Mouse (Mus musculus) yolk sac, embryonic 10.5 days (tissue): ENCODE results near the gene Coq10a.

ENCODE experiments used
- DNase-seq: peaks from one replicate; pipeline ENCODE4 v3.0.0-alpha.2; 2017; ENCODE audit warnings: low spot score

The Coq10a gene

DNA sequence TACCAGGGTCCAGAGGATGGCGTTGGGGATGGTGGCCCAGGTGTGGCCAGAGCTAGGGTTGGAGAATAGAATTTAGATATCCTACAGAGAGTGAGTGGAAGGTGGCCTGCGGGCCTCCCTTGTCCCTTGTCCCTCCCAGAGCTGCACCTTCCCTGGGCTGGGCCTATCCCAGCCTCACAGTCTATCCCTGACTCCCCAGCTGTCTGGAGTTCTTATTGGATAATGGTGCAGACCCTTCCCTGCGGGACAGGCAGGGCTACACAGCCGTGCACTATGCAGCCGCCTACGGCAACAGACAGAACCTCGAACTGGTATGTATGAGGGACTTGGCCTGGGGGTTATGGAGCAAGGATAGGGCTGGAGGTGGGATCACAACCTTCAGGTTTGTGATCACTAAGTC is 17.1 kb upstream of the Coq10a start:
- no peak for DNase-seq

GRCm38 (mm10) chr10:128382482-128382881 is 13.7 kb upstream of the Coq10a start:
- peak; percentile 59 for DNase-seq

GRCm38 (mm10) chr10:128380565-128380964 is 11.8 kb upstream of the Coq10a start:
- DNase-seq = no peak

DNA sequence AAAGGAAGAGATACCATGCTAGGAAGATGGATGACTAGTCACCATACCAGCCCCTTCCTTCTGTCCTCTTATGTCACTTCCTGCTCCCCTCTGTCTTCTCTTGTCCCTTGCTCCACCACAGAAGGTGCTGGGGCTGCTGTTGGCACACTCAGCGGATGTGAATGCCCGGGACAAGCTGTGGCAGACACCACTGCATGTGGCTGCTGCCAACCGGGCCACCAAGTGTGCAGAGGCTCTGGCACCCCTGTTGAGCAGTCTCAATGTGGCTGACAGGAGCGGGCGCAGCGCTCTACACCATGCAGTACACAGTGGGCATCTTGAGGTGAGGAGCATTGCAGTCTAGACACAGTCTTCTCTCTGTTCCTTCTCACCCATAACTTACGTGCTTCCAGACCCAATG is 10.5 kb upstream of the Coq10a start:
- no peak for DNase-seq

GRCm38 (mm10) chr10:128378462-128378861 is 9.7 kb upstream of the Coq10a start:
- DNase-seq = no peak

DNA sequence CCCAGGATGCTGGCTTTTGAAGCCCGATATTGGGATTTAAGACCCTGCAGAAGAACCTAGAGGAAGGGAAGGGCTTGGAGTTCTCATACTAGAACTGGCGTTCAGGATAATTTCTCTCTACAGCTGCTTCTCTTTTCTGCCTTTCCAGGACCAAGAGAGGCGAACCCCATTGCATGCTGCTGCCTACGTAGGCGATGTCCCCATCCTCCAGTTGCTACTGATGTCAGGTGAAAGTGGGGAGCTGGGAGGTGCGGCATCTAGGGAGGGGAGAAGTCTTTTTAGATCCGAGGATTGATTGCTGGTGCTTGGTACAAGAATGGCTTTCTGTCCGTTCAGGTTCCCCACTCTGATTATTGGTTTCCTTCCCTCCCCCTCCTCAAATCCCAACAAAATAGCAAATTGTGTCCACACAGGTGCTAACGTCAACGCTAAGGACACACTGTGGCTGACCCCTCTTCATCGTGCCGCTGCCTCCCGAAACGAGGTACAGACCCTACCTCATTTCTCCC is 9.2 kb upstream of the Coq10a start:
- no peak for DNase-seq

GRCm38 (mm10) chr10:128377222-128377939 is 8.6 kb upstream of the Coq10a start:
- peak; percentile 55 for DNase-seq

DNA sequence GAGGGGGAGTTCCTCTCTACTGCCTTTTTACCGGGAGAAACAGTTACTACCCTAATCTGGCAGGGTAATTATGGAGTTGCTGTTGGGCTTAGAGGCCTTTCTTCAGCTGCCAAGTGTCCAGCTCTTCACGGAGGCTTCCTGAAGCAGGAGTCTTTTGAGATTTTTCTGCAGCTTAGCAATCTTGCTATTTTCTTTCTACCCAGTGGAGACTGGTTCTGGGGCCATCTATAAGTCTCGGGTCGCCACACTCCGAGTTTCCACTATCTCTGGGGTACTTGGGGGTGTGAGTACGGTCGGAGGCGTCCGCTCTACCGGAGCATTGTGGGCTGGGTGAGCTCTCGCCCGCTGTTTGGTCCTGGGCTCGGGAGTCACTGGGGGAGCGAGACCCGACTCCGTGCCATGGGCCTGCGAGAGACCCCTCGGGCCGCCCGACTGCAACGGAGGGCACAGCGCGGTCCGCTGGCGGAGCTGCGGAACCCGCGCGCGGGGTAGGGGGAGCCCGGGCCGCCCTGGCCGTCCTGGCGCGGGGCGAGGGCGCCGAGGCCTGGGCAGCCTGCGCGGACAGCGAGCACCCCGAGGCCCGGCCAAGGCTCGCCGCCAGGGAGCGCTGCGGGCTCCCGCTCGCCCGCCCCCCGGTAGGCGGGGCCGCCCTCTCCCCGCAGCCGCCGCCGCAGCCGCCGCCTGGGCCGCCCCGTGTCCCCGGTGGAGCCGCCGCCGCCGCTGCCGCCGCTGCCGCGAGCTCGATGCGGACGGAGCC is 7.8 kb upstream of the Coq10a start, which contains the start of gene Ankrd52:
TSS of gene Ankrd52 (plus strand) at position 661 of the 757 bp plus-strand sequence.
- DNase-seq = peak; percentile 83

GRCm38 (mm10) chr10:128376099-128376454 is 7.3 kb upstream of the Coq10a start:
- DNase-seq = no peak

GRCm38 (mm10) chr10:128374393-128374792 is 5.6 kb upstream of the Coq10a start:
- DNase-seq = no peak

GRCm38 (mm10) chr10:128372989-128373748 is 4.4 kb upstream of the Coq10a start:
- no peak for DNase-seq

- DNase-seq = no peak
Observed at GRCm38 (mm10) chr10:128372142-128372541, 3.3 kb upstream of the Coq10a start.

GRCm38 (mm10) chr10:128370601-128371000 is 1.8 kb upstream of the Coq10a start:
- DNase-seq = no peak

DNA sequence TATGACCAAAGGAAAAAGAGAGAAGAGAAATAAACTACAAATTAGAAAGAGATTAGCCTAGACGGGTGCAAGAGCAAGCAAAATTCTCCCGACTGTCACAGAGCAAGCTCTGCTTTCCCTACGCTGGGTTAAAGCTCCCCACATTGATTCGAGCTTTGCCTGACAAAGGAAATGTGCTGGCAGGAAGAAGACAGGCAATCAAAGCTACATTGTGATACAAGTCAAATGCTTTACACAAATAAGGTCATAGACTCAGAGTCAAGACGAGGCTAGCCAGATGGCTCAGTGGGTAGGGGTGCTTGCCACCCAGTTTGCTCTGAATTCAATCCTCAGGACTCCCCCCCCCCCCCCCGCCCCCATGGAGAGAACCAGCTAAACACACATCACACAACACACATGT is 1.2 kb upstream of the Coq10a start:
- DNase-seq = no peak

- DNase-seq = no peak
Observed at GRCm38 (mm10) chr10:128369599-128369998, 802 bp upstream of the Coq10a start.

- DNase-seq = no peak
Observed at GRCm38 (mm10) chr10:128369218-128369543, 384 bp upstream of the Coq10a start.

DNA sequence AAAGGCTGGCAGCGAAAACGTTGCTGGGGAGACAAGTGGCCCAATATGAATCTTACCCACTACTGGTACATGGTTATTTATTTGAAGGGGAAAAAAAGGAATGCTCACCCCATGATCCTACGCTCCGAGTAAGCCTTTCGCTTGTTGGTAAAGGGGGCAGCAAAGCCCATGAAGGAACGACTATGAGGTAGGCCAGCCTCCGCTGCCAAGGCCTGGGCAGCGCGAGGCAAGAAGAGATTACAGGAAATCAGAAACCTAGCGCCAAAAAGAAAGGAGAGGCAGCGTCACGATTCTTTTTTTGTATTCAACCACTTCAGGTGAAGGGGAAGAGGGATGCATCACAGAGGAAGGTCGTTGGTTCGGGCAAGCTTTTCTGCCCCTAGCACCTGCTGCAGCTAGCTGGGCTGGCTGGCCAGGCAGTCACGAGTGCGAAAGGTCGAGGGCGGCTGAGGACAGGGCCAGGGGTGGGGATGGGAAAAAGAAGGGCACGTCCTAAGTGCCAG is 847 bp downstream of the Coq10a start:
- DNase-seq = no peak

- DNase-seq = no peak
Observed at GRCm38 (mm10) chr10:128362568-128362967, 6.2 kb downstream of the Coq10a start.

GRCm38 (mm10) chr10:128361836-128362235 is 7.0 kb downstream of the Coq10a start:
- DNase-seq = no peak

GRCm38 (mm10) chr10:128359226-128359625 is 9.6 kb downstream of the Coq10a start:
- DNase-seq = no peak

DNA sequence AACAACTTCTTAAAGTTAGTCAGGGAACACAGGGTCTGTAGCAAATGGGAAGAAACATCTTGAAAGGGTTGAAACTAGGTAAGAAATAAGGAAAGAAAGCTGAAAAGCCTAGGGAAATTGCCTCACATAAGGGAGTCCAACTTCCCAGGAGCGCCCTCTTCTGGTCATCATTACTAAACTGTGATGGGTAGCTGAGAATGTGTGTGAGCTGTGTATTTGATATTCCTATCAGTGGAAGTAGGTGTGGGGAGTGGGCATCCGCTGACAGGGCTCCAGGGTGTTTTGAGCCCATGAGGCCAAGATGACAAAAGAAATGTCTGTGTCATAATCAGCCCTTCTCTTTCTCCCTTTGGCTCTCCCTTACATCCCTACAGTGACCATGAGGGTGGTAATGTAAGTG is 10.0 kb downstream of the Coq10a start:
- DNase-seq = no peak

DNA sequence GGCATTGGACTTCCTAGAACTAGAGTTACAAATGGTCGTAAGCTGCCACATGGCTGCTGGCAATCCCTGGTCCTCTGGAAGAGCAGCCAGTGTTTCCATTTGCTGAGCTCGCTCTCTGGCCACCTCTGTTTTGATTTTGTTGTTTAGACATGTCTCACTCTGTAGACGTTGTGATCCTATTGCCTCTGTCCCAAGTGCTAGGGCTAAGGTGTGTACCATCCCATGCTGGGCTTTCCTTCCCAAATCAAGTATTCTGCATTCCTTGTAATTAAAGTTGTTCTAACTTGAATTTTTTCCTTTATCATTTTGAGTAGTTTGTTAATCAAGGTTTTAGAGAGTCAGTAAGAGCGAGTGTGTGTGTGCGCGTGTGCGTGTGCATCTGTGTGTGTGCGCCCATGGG is 21.3 kb downstream of the Coq10a start:
- no peak for DNase-seq
